Mouse (Mus musculus): ENCODE results near the gene Gm16181.
A peak's percentile ranks its signal among the peaks of the same experiment; 100 is the strongest.

GRCm38 (mm10) chr17:35262664-35263522, 42.3 kb downstream of the Gm16181 start, which contains the start of gene H2-D1:
- TF ChIP-seq CTCF (IDR thresholded peaks at IDR 0.05; ENCODE audit: low read depth, low read length) (no peak), POLR2A (IDR thresholded peaks at IDR 0.05; ENCODE audit: extremely low read depth, insufficient read depth, low read length) (peak; percentile 98)
